Mouse (Mus musculus) liver, embryonic 14.5 days (tissue): ENCODE data around the gene Chrnb2. TPM values are rescaled to one million over a fixed set of nuclear protein-coding genes. Genes with fewer than 3 reads are reported as not detected.
A peak's percentile ranks its signal among the peaks of the same experiment; 100 is the strongest.

Source experiments
- ATAC-seq: fragments of 200-750 bp; cut with Nextera tagmentation; 2 replicates; pipeline ENCODE4 v1.8.0; 2017; ENCODE audit warnings: moderate number of reproducible peaks, mild to moderate bottlenecking, moderate library complexity; ENCODE audit not compliant: insufficient read depth
- DNase-seq, 3 experiments: peaks; one replicate each; pipeline ENCODE4 v3.0.0-alpha.2; 2012 to 2013; ENCODE audit warnings: low read depth in 3 of 3, low spot score in 3 of 3
- H3K27ac ChIP-seq: fragments of 300-500 bp; sonication (generic); 2 replicates; pipeline ENCODE4 v1.5.1; 2014; ENCODE audit warnings: moderate library complexity, mild to moderate bottlenecking, control low read depth, inconsistent platforms
- H3K27me3 ChIP-seq: fragments of 300-500 bp; sonication (generic); 2 replicates; pipeline ENCODE4 v1.6.1; 2014; ENCODE audit warnings: mild to moderate bottlenecking, low read length, moderate library complexity; ENCODE audit not compliant: control insufficient read depth, insufficient read depth
- H3K36me3 ChIP-seq: fragments of 300-500 bp; sonication (generic); replicated peaks from 2 replicates; pipeline ENCODE4 v1.6.1; 2014; ENCODE audit warnings: low read depth; ENCODE audit not compliant: control insufficient read depth, insufficient read depth
- H3K4me1 ChIP-seq, 2 experiments: fragments of 200-500 bp in 1 of 2; fragments of 300-500 bp in 1 of 2; sonication (generic) in 1 of 2; replicated peaks; 2 replicates each; pipeline ENCODE4 v1.6.1; 2012 to 2014; ENCODE audit warnings: antibody characterized with exemption in 1 of 2, inconsistent platforms in 1 of 2, low read length in 1 of 2; ENCODE audit not compliant: control insufficient read depth in 2 of 2, insufficient read depth in 2 of 2
- H3K4me2 ChIP-seq: fragments of 300-500 bp; sonication (generic); 2 replicates; pipeline ENCODE4 v1.6.1; 2014; ENCODE audit warnings: low read depth, mild to moderate bottlenecking, control low read depth, moderate library complexity
- H3K4me3 ChIP-seq, 2 experiments: fragments of 200-500 bp in 1 of 2; fragments of 300-500 bp in 1 of 2; sonication (generic) in 1 of 2; 2 replicates each; pipeline ENCODE4 v1.5.1; 2012 to 2014; ENCODE audit warnings: low read depth in 2 of 2, low read length in 2 of 2, mild to moderate bottlenecking in 2 of 2, control low read depth in 1 of 2, inconsistent platforms in 1 of 2, moderate library complexity in 1 of 2; ENCODE audit not compliant: insufficient read depth in 1 of 2
- H3K9ac ChIP-seq: fragments of 300-500 bp; sonication (generic); replicated peaks from 2 replicates; pipeline ENCODE4 v1.6.1; 2014; ENCODE audit warnings: mild to moderate bottlenecking, control low read depth, moderate library complexity
- H3K9me3 ChIP-seq: fragments of 300-500 bp; sonication (generic); 2 replicates; pipeline ENCODE4 v1.6.1; 2016; ENCODE audit warnings: low read length, mixed read lengths; ENCODE audit not compliant: control insufficient read depth
- CTCF ChIP-seq: IDR thresholded peaks from 2 replicates; pipeline ENCODE4 v1.5.1; 2016; ENCODE audit warnings: antibody characterized with exemption, low read depth, control low read depth
- EP300 ChIP-seq: IDR thresholded peaks from 2 replicates; pipeline ENCODE4 v1.6.1; 2016; ENCODE audit warnings: antibody characterized with exemption, low read depth
- WGBS: fragments of 180-500 bp; shearing (Covaris S2); extraction: QIAGEN DNeasy Blood & Tissue Kit; methylation state at CpG from one replicate; pipeline ENCODE4 v1.1.7; 2014; ENCODE audit not compliant: insufficient replicate concordance; 5-methylcytosine and 5-hydroxymethylcytosine counted together
- polyA plus RNA-seq, 2 experiments: library from polyadenylated mRNA; depleted of rRNA in 1 of 2; stranded (reverse) in 1 of 2; unstranded in 1 of 2; fragments of >200 nt; fragmentation: Nextera tagmentation in 1 of 2; extraction: Ambion mirVana in 1 of 2; gene quantifications; 2 replicates each; pipeline versions ENCODE4 v1.2.1 to v1.2.3; 2012 to 2014

Gene Chrnb2
- polyA plus RNA-seq, 2 experiments = 0.12 to 0.18 TPM

DNA sequence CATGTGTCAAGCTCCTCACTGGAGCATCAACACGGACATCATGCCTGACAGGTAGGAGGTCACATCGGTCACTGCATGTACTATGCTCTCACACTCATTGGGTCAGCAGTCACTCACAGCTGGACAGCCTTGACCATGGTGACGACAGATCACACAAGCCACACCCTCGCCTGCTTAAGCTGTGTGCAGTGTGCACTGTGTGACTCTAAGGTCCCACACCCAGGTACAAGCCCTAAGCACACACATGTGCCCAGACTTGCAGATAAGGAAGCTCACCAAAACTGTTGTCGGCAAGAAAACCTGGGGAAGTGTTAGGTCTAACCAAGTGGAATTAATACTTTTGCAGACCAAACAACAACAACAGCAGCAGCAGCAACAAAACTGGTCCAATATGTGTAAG lies 43.4 kb upstream of the Chrnb2 start:
- H3K27ac ChIP-seq = peak overlapping the region; percentile 94
- no peaks in the 10 kb centered on the region for H3K36me3 ChIP-seq
- H3K27me3 ChIP-seq = no peaks in the 10 kb centered on the region
- peaks cover 18 to 23% of the 10 kb centered on the region in 2 experiments for H3K4me1 ChIP-seq
- 38% methylated on average over 5 of the region's 5 CpGs for WGBS
- DNase-seq = peak; percentile 49 to 67 (median 61)
- peak; percentile 46 for TF ChIP-seq EP300
- no peak for TF ChIP-seq CTCF
- H3K9ac ChIP-seq = peak overlapping the region; percentile 38
- H3K4me3 ChIP-seq = peak overlapping the region; percentile 22 to 34; a peak in 3 of 4 replicates
- peak overlapping the region; percentile 65 for H3K4me2 ChIP-seq
- peak; percentile 85 for ATAC-seq
- no peaks in the 10 kb centered on the region for H3K9me3 ChIP-seq

DNA sequence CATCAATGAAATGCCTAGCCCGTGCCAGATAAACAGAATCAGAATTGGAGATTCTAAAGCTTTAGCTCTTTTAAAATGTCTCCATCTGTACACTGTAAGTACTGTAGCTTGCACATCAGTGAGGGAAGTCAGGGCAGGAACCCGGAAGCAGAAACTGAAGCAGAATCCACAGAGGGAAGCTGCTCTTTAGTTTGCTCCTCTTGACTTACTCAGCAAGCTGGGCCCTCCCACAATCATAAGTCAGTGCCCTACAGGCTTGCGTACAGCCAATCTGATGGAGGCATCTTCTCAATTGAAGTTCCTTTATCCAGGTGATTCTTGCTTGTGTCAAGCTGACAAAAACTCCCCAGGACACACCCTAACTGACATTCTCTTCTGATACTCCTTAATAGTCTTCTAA lies 42.7 kb upstream of the Chrnb2 start:
- DNase-seq (no peak), ATAC-seq (no peak)
- TF ChIP-seq EP300 (no peak), CTCF (no peak)
- Histone ChIP-seq H3K27me3 (no peaks in the 10 kb centered on the region), H3K9ac (no peak overlapping the region), H3K4me1 (peaks cover 18 to 23% of the 10 kb centered on the region in 2 experiments), H3K4me3 (no peak overlapping the region), H3K4me2 (no peak overlapping the region), H3K36me3 (no peaks in the 10 kb centered on the region), H3K9me3 (no peaks in the 10 kb centered on the region), H3K27ac (peak overlapping the region; percentile 40)
- 80% methylated on average over 3 of the region's 3 CpGs for WGBS

DNA sequence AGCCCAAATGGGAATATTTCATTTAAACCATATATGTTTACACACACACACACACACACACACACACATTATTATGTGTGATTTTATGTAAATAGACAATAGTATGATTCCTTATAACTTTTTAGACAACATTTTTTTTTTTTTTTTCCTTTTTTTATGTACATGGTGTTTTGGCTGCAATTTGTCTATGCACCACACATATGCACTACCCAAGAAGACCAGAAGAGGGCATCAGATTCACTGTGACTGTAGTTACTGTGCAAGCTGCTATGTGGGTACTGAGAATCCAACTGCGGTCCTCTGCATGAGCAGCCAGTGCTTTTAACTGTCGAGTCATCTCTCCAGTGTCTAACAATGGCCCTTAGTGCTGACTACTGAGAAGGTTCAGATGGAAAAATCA lies 42.3 kb upstream of the Chrnb2 start:
- no peak overlapping the region for H3K27ac ChIP-seq
- no peaks in the 10 kb centered on the region for H3K36me3 ChIP-seq
- WGBS = 86% methylated on average over 2 of the region's 2 CpGs
- no peak overlapping the region for H3K4me3 ChIP-seq
- TF ChIP-seq CTCF (peak; percentile 58), EP300 (no peak)
- no peaks in the 10 kb centered on the region for H3K27me3 ChIP-seq
- H3K9ac ChIP-seq = no peak overlapping the region
- H3K4me1 ChIP-seq = peaks cover 18 to 23% of the 10 kb centered on the region in 2 experiments
- DNase-seq (no peak), ATAC-seq (no peak)
- H3K9me3 ChIP-seq = no peaks in the 10 kb centered on the region
- H3K4me2 ChIP-seq = no peak overlapping the region

DNA sequence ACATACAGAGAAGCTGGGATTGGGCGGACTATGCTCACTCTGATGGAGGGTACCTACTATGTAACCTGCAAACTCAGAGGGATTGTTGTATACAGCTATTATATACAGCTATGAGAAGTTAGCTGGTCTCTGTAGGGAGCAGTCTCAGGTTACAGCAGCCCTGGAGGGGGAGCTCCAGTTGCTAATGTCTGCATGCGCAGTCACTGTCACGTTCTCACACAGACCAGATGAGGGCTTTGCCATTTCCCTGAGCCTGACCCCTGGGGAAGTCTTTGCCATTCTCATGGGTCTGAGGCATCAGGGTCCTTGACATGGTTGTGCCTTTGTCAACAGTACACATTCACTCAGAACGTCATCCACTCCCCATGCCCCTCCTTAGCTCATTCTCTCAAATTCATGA lies 40.7 kb upstream of the Chrnb2 start:
- Histone ChIP-seq H3K4me2 (no peak overlapping the region), H3K4me3 (no peak overlapping the region), H3K27ac (no peak overlapping the region), H3K9ac (no peak overlapping the region), H3K4me1 (peaks cover 18 to 23% of the 10 kb centered on the region in 2 experiments), H3K27me3 (no peaks in the 10 kb centered on the region), H3K36me3 (no peaks in the 10 kb centered on the region), H3K9me3 (no peaks in the 10 kb centered on the region)
- DNase-seq (no peak), ATAC-seq (no peak)
- TF ChIP-seq EP300 (no peak), CTCF (no peak)
- WGBS = 64% methylated on average over 4 of the region's 4 CpGs

DNA sequence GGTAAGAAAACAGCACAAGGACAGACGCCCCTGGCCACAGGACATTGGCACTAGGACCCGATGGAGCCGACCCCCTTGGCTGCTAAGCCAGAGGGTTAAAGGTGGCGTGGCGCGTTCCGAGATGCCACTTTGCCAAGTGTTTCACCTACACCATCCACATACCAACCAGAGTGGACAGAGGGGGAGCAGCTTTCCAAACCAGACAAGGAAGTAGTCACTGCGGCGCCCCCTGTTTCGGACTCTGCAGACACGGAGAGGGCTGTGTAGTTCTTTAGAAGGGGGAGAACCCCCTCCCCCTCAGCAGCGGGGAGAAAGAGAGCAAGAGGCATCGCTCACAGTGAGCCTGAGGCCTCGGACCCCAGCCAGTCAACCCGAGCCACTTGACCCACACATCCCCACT lies 38.4 kb upstream of the Chrnb2 start:
- H3K9me3 ChIP-seq = no peaks in the 10 kb centered on the region
- H3K9ac ChIP-seq = no peak overlapping the region
- no peak overlapping the region for H3K4me2 ChIP-seq
- peaks cover 6 to 9% of the 10 kb centered on the region in 2 experiments for H3K4me1 ChIP-seq
- TF ChIP-seq CTCF (no peak), EP300 (no peak)
- no peaks in the 10 kb centered on the region for H3K27me3 ChIP-seq
- H3K27ac ChIP-seq = no peak overlapping the region
- WGBS = 57% methylated on average over 15 of the region's 15 CpGs
- no peaks in the 10 kb centered on the region for H3K36me3 ChIP-seq
- H3K4me3 ChIP-seq = no peak overlapping the region
- no peak for DNase-seq
- ATAC-seq = no peak
